Mouse (Mus musculus) spleen, postnatal 36 days (tissue): ENCODE measurements around the gene Slit3.

Experiments used
- DNase-seq, 2 experiments: peaks; one replicate each; pipeline ENCODE4 v3.0.0; 2022; ENCODE audit warnings: low spot score in 2 of 2, mixed read lengths in 1 of 2

Gene Slit3

DNA sequence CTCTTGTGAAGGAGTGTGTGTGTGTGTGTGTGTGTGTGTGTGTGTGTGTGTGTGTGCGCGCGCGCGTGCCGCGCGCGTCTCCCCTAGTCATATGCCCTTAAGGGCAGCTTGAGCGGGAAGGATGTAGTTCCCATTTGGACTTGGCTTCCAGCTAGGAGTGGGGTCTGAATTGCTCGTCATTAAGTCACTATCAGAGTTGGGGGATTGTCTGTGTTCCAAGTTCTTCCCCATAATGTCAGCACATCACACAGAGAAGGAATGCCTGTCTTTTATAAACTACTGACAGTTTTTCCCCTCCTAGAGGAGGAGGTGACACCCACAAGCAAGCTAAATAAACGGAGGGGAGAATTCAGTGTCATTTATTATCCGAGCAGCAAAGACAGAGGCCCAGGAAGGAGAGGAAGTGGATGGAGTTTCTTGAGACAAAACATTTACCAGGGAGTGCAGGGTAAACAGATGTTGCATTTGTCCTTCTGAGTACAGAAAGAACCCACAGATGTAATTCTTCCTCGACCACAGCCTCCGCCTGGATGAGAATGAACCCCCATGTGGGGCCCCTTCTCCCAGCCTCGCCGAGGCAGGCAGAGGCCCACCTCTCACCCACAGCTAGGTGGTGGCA lies 3.6 kb downstream of the Slit3 start:
- no peak for DNase-seq

DNA sequence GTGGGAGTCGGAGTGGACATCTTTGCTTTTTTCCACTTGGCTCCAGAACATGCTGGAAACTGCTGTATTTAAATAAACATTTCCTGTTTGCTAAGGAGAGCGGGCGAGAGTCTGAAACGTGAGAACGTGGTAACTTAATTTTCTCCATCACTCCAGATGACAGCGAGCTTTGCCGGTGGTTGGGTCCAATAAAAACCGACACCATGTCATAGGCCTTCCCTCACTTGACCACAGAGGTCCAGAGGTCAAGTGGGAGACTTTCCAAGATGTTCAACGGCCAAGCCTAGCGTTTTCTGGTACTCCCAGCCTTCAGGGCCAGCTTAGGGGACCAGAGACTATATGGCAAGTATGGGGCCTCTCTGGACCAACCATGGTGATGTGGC lies 4.1 kb downstream of the Slit3 start:
- DNase-seq = peak in 1 of 2 experiments; percentile 2

DNA sequence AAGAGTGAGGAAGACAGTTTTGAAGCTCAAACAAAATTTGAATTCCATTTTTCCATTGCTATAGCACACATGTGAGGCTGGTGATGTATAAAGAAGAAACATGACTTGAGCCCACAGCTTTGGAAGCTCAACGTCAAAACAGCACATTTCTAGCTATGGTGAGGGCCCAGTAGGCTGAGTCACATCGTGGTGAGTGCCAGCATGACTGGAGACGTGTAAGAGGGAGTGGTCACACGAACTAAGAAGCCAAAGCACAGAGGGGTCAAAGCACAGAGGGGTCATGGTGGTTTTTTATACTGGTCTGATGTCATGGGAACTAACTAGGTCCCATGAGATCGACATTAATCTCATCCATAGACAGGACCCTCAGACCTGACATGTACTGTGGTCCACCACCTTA lies 10.7 kb downstream of the Slit3 start:
- no peak for DNase-seq

DNA sequence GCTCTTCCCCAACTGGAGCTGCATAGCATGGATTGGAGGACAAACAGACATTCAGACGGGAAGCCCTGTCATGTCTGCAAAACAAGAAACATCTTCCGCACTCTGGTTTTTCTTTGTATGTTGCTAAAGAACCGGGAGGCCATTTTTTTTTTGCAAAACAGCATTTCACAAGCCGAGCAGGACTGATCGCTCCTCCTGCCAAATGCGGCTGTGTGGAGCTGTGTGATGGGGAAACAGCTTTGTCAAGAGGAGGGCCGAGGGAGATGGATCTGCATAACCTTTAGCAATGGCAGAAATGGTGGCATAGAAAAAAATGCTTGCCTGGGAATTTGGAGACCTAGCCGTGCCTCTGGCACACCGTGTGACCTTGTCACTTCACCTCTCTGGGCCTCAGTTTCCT lies 15.6 kb downstream of the Slit3 start:
- no peak for DNase-seq

DNA sequence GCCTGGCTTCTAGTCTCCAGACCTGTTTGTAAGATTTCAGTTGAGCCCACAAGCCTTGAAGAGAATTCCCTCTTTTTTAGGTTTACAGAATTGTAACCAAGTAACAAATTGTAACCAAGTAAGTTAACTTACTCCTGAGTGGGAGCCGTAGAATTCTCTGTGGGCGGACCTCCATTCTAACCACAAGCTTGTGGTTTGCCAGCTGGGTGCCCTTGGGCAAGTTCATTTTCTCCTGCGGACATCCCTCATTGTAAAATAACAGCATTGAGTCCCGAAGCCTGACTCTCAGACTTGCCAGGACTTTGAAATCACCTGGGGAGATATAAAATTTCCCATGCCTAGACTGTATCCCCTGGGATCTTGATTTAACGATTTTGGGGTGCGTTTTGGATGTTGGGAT lies 19.1 kb downstream of the Slit3 start:
- no peak for DNase-seq

DNA sequence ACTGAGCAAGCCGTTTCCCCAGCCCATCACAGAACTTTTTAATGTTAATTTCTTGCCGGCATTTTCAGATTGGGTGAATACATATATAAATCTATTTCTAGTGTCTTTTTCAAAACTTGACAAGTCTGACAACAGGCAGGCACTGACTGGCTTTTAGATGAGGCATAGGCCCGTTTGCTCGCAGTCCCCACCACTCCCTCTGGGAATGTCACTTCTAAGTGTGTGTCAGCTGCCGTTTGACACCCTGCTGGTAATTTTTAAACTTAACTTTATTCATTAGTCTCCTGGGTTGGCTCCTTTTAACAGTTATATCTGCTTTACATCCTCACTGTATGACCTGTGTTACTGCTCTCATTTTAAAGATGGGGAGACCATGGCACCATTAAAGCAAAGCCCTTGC lies 21.2 kb downstream of the Slit3 start:
- no peak for DNase-seq

DNA sequence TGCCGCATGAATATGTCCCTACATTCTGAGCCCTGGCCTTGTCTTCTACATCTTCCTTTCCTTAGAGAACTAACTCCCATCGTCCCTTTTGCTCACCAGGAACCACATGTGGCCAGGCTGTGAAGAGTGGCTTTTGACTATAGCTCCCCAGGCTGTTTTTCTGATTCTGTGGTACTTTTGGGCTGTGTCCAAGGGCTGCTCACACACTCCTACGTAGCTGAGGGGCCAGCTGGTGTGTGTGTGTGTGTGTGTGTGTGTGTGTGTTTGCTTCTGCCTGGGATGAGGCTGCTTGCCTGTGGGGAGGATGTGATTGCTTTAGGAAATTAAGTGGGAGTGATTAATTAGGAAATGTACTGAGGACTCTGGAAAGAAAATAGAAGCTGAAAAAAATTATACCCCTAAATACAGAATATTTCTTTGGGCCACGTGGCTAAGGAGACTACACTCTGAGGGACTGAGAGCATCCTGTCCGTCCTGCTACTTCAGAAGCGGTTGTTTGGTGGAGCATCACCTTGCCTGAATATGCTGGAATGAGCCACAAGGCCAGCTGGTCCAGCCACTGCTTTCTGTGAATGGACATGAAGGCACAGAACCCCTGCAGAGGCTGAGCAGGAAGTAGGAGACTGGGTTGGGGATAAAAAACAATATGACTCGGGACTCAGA lies 21.8 kb downstream of the Slit3 start:
- no peak for DNase-seq

DNA sequence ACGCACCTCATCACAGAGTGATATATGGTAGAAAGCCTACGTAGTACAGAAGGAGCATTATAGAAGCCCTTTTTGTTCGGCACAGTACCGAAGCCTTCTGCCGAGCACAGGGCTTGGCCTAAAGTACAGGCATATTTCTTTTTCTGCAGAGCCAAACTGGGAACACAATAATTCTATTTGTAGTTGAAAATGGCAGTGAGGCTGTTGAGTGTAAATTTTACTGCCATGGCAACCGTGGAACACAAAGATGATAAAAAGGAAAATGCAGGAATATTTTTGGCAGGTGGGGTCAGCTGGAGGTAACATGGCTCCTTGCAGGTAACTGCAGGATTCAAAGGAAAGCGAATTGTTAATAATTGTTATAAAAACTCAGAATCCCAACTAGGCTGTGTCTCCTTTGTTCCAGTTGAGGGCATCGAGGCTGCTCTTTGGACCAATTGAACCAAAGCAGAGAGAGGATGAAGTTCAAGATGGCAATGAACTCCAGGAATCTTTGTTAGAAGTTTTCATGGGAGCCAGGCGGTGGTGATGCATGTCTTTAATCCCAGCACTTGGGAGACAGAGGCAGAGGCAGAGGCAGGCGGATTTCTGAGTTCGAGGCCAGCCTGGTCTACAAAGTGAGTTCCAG lies 26.9 kb downstream of the Slit3 start:
- DNase-seq = no peak

DNA sequence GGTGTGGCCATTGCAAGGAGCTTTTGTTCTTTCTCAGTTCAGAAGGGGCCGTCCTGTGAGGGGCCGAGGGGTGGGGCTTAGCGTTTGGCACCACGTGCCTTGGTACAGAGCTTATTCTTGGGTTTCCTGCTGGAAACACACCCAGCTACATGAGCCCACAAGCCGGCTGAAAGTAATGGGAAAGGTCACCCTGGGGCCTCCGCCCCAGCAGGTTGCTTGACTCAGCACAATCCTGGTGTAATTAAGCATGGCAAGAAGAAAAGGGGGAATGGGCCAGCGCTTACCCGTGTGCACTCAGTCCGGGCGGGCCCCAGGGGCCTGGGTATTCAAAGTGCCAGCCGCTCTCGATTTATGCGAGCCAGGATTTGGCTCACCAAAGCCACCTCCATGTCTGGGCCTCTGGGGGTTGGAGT lies 30.5 kb downstream of the Slit3 start:
- no peak for DNase-seq

DNA sequence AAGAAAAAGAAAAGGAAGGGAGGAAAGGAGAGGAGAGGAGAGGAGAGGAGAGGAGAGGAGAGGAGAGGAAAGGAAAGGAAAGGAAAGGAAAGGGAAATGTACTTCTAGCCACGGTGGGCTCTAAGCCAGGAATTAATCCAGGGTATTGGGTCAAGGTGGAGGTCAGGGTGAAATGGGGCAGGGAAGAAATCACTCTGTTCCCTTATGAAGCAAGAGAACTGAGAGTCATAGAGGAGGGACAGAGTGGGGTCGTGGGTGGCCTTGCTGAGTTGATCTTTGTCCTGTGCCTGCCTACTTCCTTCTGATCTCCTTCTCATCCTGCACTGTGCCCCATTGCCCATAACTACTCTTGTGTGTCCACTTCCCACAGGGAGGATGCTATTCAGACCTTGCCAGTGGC lies 31.9 kb downstream of the Slit3 start:
- DNase-seq = no peak

DNA sequence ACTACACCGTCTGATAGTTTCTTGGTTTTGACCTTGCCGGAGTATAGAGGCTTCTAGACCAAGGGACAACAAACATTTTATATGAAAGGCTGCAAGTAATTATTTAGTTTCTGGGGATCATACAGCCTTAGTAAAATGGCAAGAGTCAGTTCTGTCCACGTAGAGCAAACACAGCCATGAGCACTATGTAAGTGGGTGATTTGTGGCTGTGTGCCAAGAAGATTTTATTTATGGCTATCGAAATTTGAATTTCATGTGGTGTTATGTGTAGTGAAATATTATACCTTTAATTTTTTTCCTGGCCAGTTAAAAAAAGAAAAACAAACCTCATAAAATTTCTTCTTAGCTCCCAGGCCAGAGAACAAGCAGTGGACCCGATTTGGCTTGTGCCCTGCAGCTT lies 33.4 kb downstream of the Slit3 start:
- no peak for DNase-seq

DNA sequence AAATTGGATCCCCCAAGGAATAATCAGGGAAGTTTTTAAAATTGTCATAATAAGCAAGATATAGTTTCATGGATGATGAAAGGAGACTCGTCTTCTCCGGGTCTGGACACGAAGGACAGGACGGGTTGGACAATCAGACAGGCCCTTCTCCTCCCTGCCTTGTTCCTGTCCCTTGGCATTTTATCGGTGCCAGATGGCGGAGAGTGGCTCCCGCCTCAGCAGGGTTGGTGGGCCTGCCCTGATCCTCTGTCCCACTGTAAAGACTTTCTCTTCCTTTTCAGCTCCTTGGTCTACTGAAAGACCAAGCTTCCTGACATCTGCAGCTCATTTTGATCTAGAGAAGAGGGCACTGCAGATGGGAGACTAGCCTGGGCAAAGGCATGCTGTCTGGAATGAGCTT lies 34.3 kb downstream of the Slit3 start:
- DNase-seq = no peak

DNA sequence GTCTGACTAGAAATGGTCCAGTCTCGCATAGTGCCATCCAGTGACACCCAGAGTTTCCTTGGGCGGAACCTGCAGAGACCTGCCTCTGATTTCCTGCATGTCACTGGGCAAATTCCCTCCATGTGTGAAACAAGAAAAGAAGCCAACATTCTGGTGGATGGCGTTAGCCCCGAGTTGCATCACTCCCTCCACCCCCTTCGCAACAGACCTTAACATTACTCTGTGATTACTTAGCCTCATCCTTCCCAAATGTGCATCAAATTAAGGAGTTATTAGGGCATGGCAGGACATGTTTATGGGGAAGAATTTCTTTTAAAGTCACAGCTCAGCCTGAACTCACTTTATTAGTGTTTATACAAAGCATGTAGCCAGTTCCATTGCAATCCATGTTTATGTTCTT lies 35.7 kb downstream of the Slit3 start:
- no peak for DNase-seq

DNA sequence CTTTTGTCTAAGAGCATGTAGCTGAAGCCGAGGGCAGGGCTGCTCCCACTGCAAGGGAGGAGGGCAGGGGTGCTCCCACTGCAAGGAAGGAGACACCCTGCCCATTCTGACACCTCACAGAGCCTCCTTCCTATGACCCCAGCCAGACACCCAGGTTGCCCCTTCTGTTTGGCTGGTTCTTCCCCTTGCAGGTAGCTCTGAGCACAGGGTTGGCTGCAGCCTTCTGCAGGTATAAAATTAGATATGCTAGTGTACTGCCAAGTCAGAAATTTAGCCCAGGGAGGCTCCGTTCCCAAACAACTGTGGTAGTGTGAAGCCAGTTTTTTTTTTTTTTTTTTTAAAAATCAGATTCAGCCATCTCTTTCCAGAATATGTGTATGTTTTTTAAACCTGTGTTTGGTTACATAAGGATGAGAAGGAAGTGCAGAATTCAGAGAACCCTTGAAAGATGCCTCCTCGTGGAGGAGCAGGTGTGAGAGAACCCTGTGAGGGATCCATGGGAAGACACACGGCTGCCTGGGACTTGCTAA lies 39.7 kb downstream of the Slit3 start:
- DNase-seq = no peak

DNA sequence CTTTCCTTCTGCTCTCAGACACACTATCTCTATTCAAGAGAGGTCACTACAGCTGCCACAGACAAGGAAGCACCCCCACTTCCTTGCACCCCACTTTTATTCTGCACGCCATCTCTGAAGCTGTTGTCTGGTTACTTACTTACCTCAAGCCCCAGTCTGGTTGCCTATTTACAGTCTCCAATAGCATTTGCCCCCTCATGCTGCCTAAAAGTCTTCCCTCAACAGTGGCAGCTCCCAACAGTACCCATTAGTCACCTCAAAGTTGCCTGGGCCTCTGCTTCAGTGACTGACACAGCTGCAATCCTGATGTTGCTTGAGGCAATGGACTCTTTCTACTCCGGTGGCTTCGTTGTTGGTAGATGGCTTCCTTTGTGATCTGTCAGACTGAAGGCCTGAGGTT lies 42.4 kb downstream of the Slit3 start:
- DNase-seq = no peak

DNA sequence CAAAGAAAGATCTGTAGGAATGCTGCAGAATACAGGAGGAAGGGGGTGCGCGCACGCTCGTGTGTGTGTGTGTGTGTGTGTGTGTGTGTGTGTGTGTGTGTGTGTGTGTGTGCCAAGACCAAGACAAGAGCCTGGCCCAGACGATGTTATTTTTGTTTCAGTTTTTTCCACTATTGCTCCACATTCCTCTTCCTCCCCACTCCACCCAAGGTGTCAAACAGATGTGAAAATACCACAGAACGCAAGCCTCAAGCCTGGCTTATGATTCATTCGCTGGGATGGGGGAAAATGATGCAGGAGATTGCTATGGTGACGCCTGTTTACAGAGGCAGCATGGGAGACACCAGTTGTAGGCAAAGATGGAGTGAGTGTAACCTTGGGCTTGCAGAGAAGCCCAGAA lies 46.2 kb downstream of the Slit3 start:
- DNase-seq = no peak

DNA sequence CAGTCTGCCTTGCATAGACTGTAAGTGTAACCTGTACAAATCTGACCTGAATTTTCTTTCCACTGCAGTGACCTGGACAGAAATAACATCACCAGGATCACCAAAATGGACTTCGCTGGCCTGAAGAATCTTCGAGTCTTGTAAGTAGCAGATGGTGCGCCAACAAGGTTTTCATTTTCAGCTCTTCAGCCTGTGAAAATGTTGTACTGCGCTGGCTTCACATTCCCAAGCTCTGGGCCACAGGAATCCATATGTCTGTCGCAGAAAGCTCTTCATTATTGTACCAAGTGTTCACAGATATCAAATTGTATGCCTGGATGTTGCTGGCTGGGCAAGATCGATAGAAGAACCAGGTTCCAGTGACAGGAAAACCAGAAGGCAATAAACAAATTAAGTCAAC lies 50.5 kb downstream of the Slit3 start:
- DNase-seq = no peak

DNA sequence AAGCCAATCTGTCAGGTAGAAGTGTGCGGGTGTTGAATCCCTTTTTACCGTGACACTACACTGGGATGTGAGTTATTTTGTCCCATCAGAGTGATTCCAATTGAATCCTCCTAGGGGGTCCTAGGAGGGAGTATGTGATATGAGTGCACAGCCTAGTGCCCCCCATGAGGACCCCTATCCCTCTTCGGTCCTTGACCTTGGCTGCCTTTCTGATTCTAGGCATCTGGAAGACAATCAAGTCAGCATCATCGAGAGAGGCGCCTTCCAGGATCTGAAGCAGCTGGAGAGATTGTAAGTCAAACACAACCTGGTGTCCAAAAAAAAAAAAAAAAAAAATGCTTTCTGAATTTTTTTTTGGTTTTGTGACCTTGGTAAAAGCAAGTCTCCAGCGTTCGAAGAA lies 56.5 kb downstream of the Slit3 start:
- no peak for DNase-seq

DNA sequence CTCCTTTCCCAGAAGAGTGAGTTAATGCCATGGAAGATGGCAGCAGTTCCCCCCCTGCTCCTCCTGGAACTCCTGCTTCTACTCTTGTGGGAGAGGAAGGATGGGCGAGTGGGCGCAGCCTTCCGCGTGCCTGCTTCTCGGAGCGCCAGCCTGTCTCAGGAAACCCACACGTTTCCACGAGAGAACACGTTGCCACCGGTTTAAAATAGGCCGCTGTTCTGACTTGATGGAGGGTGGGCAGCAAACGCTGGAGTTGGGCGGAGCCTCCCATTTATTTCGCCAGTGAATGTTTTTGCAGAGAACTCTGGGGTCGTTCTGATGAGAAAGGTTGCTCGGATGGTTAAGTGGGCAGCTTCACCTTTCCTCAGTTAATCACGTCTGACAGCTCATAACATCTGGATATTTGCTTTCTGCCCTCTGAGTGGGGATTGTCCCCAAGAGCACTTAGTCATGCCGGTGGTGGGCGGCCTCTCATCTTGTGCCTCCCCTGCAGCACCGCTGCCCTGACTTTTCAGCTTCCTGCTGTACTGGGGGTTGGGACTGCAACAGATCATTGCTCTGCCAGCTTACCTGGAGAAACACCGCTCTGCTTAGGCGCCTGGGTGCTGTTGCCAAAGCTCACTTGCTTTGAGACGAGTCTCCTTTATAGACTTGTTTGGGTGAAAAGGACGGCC lies 57.3 kb downstream of the Slit3 start:
- DNase-seq = no peak

DNA sequence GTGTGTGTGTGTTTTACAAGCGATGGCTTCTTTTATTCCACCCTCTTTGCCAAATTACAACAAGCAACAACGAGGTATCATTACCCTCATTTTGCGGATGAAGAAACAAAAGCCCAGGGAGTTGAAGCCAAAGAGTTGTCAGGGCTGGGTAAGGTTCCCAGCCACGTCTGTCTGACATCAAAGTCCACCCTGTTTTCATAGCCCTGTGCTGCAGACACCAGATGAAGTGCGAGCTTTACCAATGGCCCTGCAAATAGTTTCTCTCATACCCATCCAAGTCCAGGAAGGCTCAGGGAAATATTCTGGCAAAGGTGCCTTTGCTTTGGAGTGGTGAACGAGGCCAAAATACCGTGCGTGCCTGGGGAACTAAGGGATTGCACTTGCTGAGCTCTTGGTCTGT lies 58.3 kb downstream of the Slit3 start:
- no peak for DNase-seq

DNA sequence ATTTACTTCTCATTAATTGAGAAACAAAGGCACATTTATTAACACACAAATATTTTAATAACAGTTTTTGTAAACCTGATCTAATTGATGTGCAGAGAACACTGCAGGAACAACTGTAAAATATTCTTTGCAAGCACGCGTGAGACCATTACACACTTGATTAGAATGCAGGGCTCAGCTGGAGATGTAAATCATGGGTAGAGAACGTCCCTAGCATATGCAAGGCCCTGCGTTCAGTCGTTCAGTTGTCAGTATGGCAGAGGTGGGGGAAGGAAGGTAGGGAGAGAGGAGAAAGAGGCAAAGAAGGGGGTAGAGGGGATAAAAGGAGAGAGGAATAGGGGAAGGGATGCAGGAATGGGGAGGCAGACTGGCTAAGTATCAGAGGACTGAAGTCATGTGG lies 61.9 kb downstream of the Slit3 start:
- no peak for DNase-seq

DNA sequence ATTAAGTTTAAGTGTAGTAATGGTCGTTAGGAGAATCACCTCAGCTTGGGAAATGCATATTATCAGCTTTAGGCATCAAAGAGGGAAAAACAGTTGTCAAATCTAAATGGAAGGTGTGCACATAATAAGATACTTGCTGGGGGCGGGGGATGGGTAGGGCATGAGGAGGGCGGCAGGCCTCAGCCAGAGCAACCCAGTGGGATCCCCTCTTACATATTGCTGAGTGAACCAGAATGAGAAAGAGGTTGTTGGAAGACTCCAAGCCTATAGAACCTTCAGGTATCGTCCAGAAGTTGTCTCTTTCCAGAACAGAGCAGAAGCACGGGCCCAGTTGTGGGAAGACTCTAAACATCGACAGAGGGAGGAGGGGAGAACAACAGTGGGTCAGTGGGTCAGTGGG lies 73.8 kb downstream of the Slit3 start:
- DNase-seq = no peak

DNA sequence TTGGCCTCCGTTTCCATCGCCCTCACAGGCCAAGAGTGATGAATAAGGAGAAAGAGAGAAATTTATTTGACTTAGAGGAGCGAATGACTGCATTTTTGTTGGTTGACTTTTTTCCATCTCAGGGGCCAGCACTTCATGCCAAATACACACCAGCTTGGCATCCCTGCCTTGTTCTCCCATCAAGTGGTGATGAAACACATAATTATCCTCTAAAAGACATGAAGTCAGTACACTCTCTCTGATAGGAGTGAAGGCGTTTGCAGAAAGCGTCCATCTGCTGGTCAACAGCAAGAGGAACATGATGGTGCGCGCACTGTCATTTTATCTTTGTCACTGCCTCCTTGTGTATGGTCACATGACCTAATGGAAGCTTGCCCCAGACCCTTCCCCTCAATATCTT lies 75.8 kb downstream of the Slit3 start:
- DNase-seq = no peak
